Mouse (Mus musculus) midbrain, postnatal 0 days (tissue): ENCODE measurements around the gene Ppp4c. TPM values are rescaled to one million over a fixed set of nuclear protein-coding genes. Genes with fewer than 3 reads are reported as not detected.
"Not testable (repeated sequence)": the region's sequence is repeated elsewhere in the genome, so short reads cannot be mapped to it uniquely, and the experiment has no call there.

Experiments
- ATAC-seq: fragments of 200-750 bp; cut with Nextera tagmentation; 2 replicates; pipeline ENCODE4 v1.8.0; 2017; ENCODE audit warnings: moderate number of reproducible peaks, mild to moderate bottlenecking, moderate TSS enrichment, moderate library complexity; ENCODE audit not compliant: low FRiP score
- DNase-seq: peaks from one replicate; pipeline ENCODE4 v3.0.0-alpha.2; 2015; ENCODE audit warnings: low spot score
- H3K27ac ChIP-seq: fragments of 300-500 bp; sonication (generic); 2 replicates; pipeline ENCODE4 v1.5.1; 2014; ENCODE audit warnings: low read depth, mild to moderate bottlenecking, low read length, mixed read lengths
- H3K27me3 ChIP-seq: fragments of 300-500 bp; sonication (generic); 2 replicates; pipeline ENCODE4 v1.6.1; 2014; ENCODE audit warnings: low read length, control low read depth, mixed read lengths; ENCODE audit not compliant: insufficient read depth
- H3K36me3 ChIP-seq: fragments of 300-500 bp; sonication (generic); 2 replicates; pipeline ENCODE4 v1.6.1; 2014; ENCODE audit warnings: low read length, control low read depth, mixed read lengths; ENCODE audit not compliant: insufficient read depth
- H3K4me1 ChIP-seq: fragments of 300-500 bp; sonication (generic); 2 replicates; pipeline ENCODE4 v1.6.1; 2014; ENCODE audit warnings: mild to moderate bottlenecking, control low read depth, antibody characterized with exemption, low read length, mixed read lengths; ENCODE audit not compliant: insufficient read depth
- H3K4me2 ChIP-seq: fragments of 300-500 bp; sonication (generic); 2 replicates; pipeline ENCODE4 v1.6.1; 2014; ENCODE audit warnings: low read depth, mild to moderate bottlenecking, low read length, mixed read lengths; ENCODE audit not compliant: poor library complexity, severe bottlenecking
- H3K4me3 ChIP-seq: fragments of 300-500 bp; sonication (generic); 2 replicates; pipeline ENCODE4 v1.5.1; 2014; ENCODE audit warnings: low read depth, mild to moderate bottlenecking, low read length, moderate library complexity
- H3K9ac ChIP-seq: fragments of 300-500 bp; sonication (generic); replicated peaks from 2 replicates; pipeline ENCODE4 v1.6.1; 2014; ENCODE audit warnings: mild to moderate bottlenecking, low read length, moderate library complexity, mixed read lengths; ENCODE audit not compliant: poor library complexity, severe bottlenecking
- H3K9me3 ChIP-seq: fragments of 300-500 bp; sonication (generic); 2 replicates; pipeline ENCODE4 v1.6.1; 2016; ENCODE audit warnings: low read length, control low read depth
- CTCF ChIP-seq: IDR thresholded peaks from 2 replicates; pipeline ENCODE4 v1.5.1; 2016; ENCODE audit warnings: antibody characterized with exemption, mild to moderate bottlenecking
- WGBS: fragments of 180-500 bp; shearing (Covaris S2); extraction: QIAGEN DNeasy Blood & Tissue Kit; methylation state at CpG from one replicate; pipeline ENCODE4 v1.1.7; 2014; 5-methylcytosine and 5-hydroxymethylcytosine counted together
- polyA plus RNA-seq: library from polyadenylated mRNA; unstranded; fragments of >200 nt; fragmentation: Nextera tagmentation; extraction: Ambion mirVana; gene quantifications from 2 replicates; pipeline ENCODE4 v1.2.1, GENCODE M21; 2015
- total RNA-seq: library from RNA; depleted of rRNA; stranded (reverse); fragments of >200 nt; gene quantifications from 2 replicates; pipeline ENCODE4 v1.2.3, GENCODE M21; 2014

The Ppp4c gene
- total and polyA plus RNA-seq, 2 experiments from 2014 or later = 127 to 137 TPM

DNA sequence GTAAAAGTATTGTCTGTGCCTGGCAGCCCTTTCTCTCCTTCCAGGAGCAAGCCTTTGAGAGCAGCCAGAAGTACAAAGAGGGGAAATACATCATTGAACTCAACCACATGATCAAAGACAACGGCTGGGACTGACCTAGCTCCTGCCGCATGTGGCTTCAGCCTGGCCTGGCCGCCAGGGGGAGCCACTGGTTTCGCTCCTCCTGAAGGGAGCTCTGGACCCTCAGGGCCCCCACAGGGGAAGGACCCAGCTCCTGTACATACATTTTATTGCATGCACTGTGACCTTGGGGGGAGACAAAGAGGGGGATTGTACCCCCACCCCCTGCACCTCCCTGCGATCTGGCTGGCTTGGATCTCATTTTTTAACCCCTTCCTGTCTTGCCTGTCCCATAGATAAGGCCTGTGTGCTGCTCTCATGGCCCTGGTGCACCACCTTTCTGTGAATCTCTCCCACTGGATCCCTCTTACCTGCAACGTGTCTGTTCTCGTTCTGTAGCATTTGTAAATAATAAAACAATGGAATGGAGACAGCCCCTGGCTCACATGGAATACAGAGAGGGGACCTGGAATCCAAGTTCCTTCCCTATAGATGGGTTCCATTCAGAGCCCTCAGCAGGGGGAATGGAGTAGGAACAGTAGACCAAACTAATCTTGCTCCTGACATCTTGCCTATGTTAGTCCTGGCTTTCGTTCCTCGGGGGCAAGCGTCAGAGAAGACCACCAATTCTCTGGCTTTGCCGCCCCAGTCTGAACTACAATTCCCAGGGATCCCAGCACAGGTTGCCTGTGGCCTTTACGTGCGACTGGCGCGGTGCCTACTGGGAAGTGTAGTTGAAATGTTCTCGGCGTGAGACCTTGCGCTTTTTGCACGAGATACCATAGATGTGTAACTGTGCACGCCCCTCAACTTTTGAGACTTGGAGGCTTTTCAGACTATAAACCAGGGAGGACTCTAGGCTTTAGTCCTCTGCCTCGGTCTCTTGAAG, 12.0 kb downstream of the Ppp4c start:
- Histone ChIP-seq H3K36me3 (peaks cover 12% of the 10 kb centered on the region), H3K27me3 (no peaks in the 10 kb centered on the region), H3K4me2 (peak overlapping the region; percentile 93), H3K9ac (peak overlapping the region; percentile 66), H3K4me1 (peaks cover 13% of the 10 kb centered on the region), H3K9me3 (no peaks in the 10 kb centered on the region), H3K4me3 (peak overlapping the region; percentile 41), H3K27ac (peak overlapping the region; percentile 85)
- ATAC-seq = peak; percentile 82
- DNase-seq = peak; percentile 95
- under 1% methylated on average over 21 of the region's 21 CpGs for WGBS
- TF ChIP-seq CTCF = peak; percentile 91

DNA sequence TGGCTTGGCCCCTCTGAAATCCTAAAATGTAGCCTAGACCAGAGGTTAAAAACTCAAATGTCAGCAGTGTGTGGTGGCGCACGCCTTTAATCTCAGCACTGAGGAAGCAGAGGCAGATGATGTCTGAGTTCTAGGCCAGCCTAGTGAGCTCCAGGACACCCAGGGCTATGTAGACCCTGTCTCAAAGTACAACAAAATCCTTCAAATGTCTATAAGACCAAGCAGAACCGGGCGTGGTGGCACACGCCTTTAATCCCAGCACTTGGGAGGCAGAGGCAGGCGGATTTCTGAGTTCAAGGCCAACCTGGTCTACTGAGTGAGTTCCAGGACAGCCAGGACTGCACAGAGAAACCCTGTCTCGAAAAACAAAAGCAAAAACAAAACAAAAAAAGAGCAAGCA, 13.2 kb downstream of the Ppp4c start:
- not testable (repeated sequence) for H3K4me3 ChIP-seq, H3K9me3 ChIP-seq, H3K36me3 ChIP-seq, H3K27me3 ChIP-seq, H3K9ac ChIP-seq, ATAC-seq, H3K4me2 ChIP-seq, DNase-seq, H3K27ac ChIP-seq
- peaks cover 13% of the 10 kb centered on the region for H3K4me1 ChIP-seq
- WGBS = 92% methylated on average over 7 of the region's 7 CpGs

GRCm38 (mm10) chr7:126778147-126778546, 14.1 kb downstream of the Ppp4c start:
- TF ChIP-seq CTCF = no peak
- H3K27me3 ChIP-seq = no peaks in the 10 kb centered on the region
- ATAC-seq (no peak), DNase-seq (no peak)
- 0 out of 2 replicates have a peak, but pooled peaks cover 2% of the 10 kb centered on the region for H3K36me3 ChIP-seq
- 80% methylated on average over 3 of the region's 3 CpGs for WGBS
- no peak overlapping the region; the same call in 1 of the 2 replicates for H3K9ac ChIP-seq
- H3K27ac ChIP-seq = 0 out of 2 replicates have a peak overlapping the region, but pooled peaks have one; percentile 72
- no peak overlapping the region; the same call in 1 of the 2 replicates for H3K4me3 ChIP-seq
- peak overlapping the region; percentile 98; the same call in 1 of the 2 replicates for H3K4me2 ChIP-seq
- H3K9me3 ChIP-seq = no peaks in the 10 kb centered on the region
- peaks cover 13% of the 10 kb centered on the region for H3K4me1 ChIP-seq

DNA sequence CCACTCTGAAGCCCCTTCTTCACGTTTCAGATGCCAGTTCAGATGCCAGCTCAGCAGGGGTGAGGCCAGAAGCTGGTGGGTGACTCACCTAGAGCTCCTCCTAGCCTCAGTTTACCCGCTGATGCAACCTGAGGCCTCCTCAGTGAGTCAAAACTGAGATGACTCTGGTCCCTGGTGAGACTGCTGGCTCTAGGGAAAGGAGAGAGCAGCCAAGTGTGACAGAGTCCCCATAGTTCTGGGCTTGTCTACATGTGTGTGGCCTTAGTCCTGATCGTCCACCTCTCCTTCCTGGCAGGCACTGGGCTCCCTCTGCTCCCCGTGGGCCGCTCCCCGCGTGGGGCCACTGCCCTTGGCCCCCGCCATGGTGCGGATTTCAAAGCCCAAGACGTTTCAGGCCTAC, 14.8 kb downstream of the Ppp4c start:
- Histone ChIP-seq H3K4me1 (peaks cover 13% of the 10 kb centered on the region), H3K27ac (peak overlapping the region; percentile 72), H3K4me2 (peak overlapping the region; percentile 98), H3K4me3 (peak overlapping the region; percentile 81), H3K9me3 (no peaks in the 10 kb centered on the region), H3K9ac (peak overlapping the region; percentile 96), H3K36me3 (0 out of 2 replicates have a peak, but pooled peaks cover 2% of the 10 kb centered on the region), H3K27me3 (no peaks in the 10 kb centered on the region)
- ATAC-seq = no peak
- TF ChIP-seq CTCF = no peak
- WGBS = 31% methylated on average over 7 of the region's 10 CpGs
- no peak for DNase-seq

GRCm38 (mm10) chr7:126776598-126777057, 15.7 kb downstream of the Ppp4c start, which contains the start of gene Ypel3:
Gene Ypel3, plus strand, starts transcription at chr7:126776955.
- peak; percentile 94 for DNase-seq
- 0 out of 2 replicates have a peak, but pooled peaks cover 2% of the 10 kb centered on the region for H3K36me3 ChIP-seq
- peak within 1 kb of the TSS; percentile 72 for H3K27ac ChIP-seq
- H3K9me3 ChIP-seq = no peaks in the 10 kb centered on the region
- peak within 1 kb of the TSS; percentile 81 for H3K4me3 ChIP-seq
- peak within 1 kb of the TSS; percentile 96 for H3K9ac ChIP-seq
- 0% methylated on average over 26 of the region's 37 CpGs for WGBS
- H3K4me1 ChIP-seq = peaks cover 13% of the 10 kb centered on the region
- no peaks in the 10 kb centered on the region for H3K27me3 ChIP-seq
- peak; percentile 89 for ATAC-seq
- TF ChIP-seq CTCF = 0 out of 2 replicates have a peak, but pooled peaks have one; percentile 4
- peak within 1 kb of the TSS; percentile 98 for H3K4me2 ChIP-seq

GRCm38 (mm10) chr7:126775978-126776234, 16.4 kb downstream of the Ppp4c start:
- TF ChIP-seq CTCF = no peak
- Histone ChIP-seq H3K4me3 (peak overlapping the region; percentile 81; the same call in 1 of the 2 replicates), H3K9ac (peak overlapping the region; percentile 10; the same call in 1 of the 2 replicates), H3K27ac (peak overlapping the region; percentile 72; the same call in 1 of the 2 replicates), H3K9me3 (no peaks in the 10 kb centered on the region), H3K27me3 (no peaks in the 10 kb centered on the region), H3K36me3 (peaks cover 4% of the 10 kb centered on the region; the same call in 1 of the 2 replicates), H3K4me1 (peaks cover 8% of the 10 kb centered on the region), H3K4me2 (peak overlapping the region; percentile 98)
- WGBS = 65% methylated on average over 3 of the region's 3 CpGs
- ATAC-seq (no peak), DNase-seq (no peak)
